Mouse (Mus musculus): ENCODE measurements around the gene Csf3. TPM values are rescaled to one million over a fixed set of nuclear protein-coding genes. Genes with fewer than 3 reads are reported as not detected.
"Not testable (repeated sequence)": the region's sequence is repeated elsewhere in the genome, so short reads cannot be mapped to it uniquely, and the experiment has no call there.

Csf3 gene
- total RNA-seq, 2 experiments from 2014 or later, result not detected

- intact Hi-C loops (cut with DNase I), result no loop called here
- DNase-seq, result no peak
These were observed 22.0 kb downstream of the Csf3 start for GRCm38 (mm10) chr11:98723098-98723497.

- intact Hi-C loops (cut with DNase I), result no loop called here
- DNase-seq, result no peak
These were observed 25.0 kb downstream of the Csf3 start for GRCm38 (mm10) chr11:98725926-98726506.

- intact Hi-C loops (cut with DNase I), result no loop called here
- DNase-seq, result peak; percentile 86
These were observed 28.1 kb downstream of the Csf3 start, which contains the start of gene Med24 for GRCm38 (mm10) chr11:98729119-98729588. Gene Med24, minus strand, starts transcription at chr11:98729435.

GRCm38 (mm10) chr11:98730727-98731126, 29.7 kb downstream of the Csf3 start:
- no peak for DNase-seq
- intact Hi-C loops (cut with DNase I), result no loop called here

GRCm38 (mm10) chr11:98731134-98731533, 30.1 kb downstream of the Csf3 start:
- intact Hi-C loops (cut with DNase I), result no loop called here
- peak; percentile 90 for DNase-seq

- no peak for DNase-seq
- intact Hi-C loops (cut with DNase I), result no loop called here
These were observed 33.0 kb downstream of the Csf3 start for GRCm38 (mm10) chr11:98734020-98734419.

GRCm38 (mm10) chr11:98735111-98735510, 34.0 kb downstream of the Csf3 start:
- DNase-seq, result no peak
- intact Hi-C loops (cut with DNase I), result no loop called here

- intact Hi-C loops (cut with DNase I), result no loop called here
- no peak for DNase-seq
These were observed 35.1 kb downstream of the Csf3 start for GRCm38 (mm10) chr11:98736176-98736575.

GRCm38 (mm10) chr11:98737220-98737619, 36.2 kb downstream of the Csf3 start:
- DNase-seq; intact Hi-C loops (cut with DNase I): not testable (repeated sequence)

- DNase-seq, result peak; percentile 73
- intact Hi-C loops (cut with DNase I), result no loop called here
These were observed 37.4 kb downstream of the Csf3 start for GRCm38 (mm10) chr11:98738428-98738911.

GRCm38 (mm10) chr11:98738925-98739324, 37.9 kb downstream of the Csf3 start:
- DNase-seq, result peak; percentile 45
- intact Hi-C loops (cut with DNase I), result no loop called here

GRCm38 (mm10) chr11:98740026-98740392, 38.9 kb downstream of the Csf3 start:
- intact Hi-C loops (cut with DNase I), result loop anchor here (5.0 kb wide), 1 partner anchor 37 kb away; the partner anchor contains the start of gene Nr1d1
- DNase-seq, result peak; percentile 50

GRCm38 (mm10) chr11:98740393-98741050, 39.5 kb downstream of the Csf3 start, which contains the start of gene Thra:
Gene Thra, plus strand, starts transcription at chr11:98740638.
- peak; percentile 70 for DNase-seq
- intact Hi-C loops (cut with DNase I), result loop anchor here (5.0 kb wide), 1 partner anchor 37 kb away; the partner anchor contains the start of gene Nr1d1

- no peak for DNase-seq
These were observed 40.1 kb downstream of the Csf3 start for GRCm38 (mm10) chr11:98741051-98741620.

GRCm38 (mm10) chr11:98741622-98742396, 40.7 kb downstream of the Csf3 start:
- intact Hi-C loops (cut with DNase I), result loop anchor here (2.0 to 5.0 kb wide), 2 partner anchors 35 to 45 kb away; partner anchors contain the start of gene Nr1d1
- DNase-seq, result peak; percentile 88

More at GRCm38 (mm10) chr11:98741051-98741620, 40.1 kb downstream of the Csf3 start:
- intact Hi-C loops (cut with DNase I), result loop anchor here (5.0 kb wide), 1 partner anchor 36 kb away; the partner anchor contains the start of gene Nr1d1

GRCm38 (mm10) chr11:98742397-98743291, 41.6 kb downstream of the Csf3 start:
- intact Hi-C loops (cut with DNase I), result loop anchor here (2.0 to 5.0 kb wide), 2 partner anchors 35 to 44 kb away; partner anchors contain the start of gene Nr1d1
- peak; percentile 71 for DNase-seq

- DNase-seq, result peak; percentile 76
- intact Hi-C loops (cut with DNase I), result loop anchor here (2.0 to 5.0 kb wide), 2 partner anchors 34 to 43 kb away; partner anchors contain the start of gene Nr1d1
These were observed 42.7 kb downstream of the Csf3 start for GRCm38 (mm10) chr11:98743655-98744345.

GRCm38 (mm10) chr11:98744456-98745019, 43.5 kb downstream of the Csf3 start:
- intact Hi-C loops (cut with DNase I), result loop anchor here (5.0 kb wide), 1 partner anchor 33 kb away; the partner anchor contains the start of gene Nr1d1
- DNase-seq, result no peak

All from left cerebral cortex, postnatal 4 days (tissue).